Mouse (Mus musculus) ES-E14 (cell line): ENCODE data around the gene Hydin. TPM values are rescaled to one million over a fixed set of nuclear protein-coding genes. Genes with fewer than 3 reads are reported as not detected.
A peak's percentile ranks its signal among the peaks of the same experiment; 100 is the strongest.

Experiments used
- DNase-seq: peaks from one replicate; pipeline ENCODE4 v3.0.0-alpha.2; 2013; ENCODE audit warnings: low read depth, low spot score
- H3K27ac ChIP-seq: 2 replicates; pipeline ENCODE4 v1.5.1; 2012; ENCODE audit warnings: low read depth, mild to moderate bottlenecking, low read length, moderate library complexity, mixed read lengths; ENCODE audit not compliant: poor library complexity, insufficient read depth, severe bottlenecking
- H3K36me3 ChIP-seq: 2 replicates; pipeline ENCODE4 v1.6.1; 2012; ENCODE audit warnings: mild to moderate bottlenecking, low read length, moderate library complexity, mixed read lengths; ENCODE audit not compliant: control insufficient read depth, poor library complexity, insufficient read depth, severe bottlenecking
- H3K4me1 ChIP-seq, 2 experiments: fragments of 150-350 bp in 1 of 2; sonication (generic) in 1 of 2; 2 replicates each; pipeline ENCODE4 v1.6.1; 2012; ENCODE audit warnings: low read length in 2 of 2, mild to moderate bottlenecking in 1 of 2, mixed read lengths in 1 of 2; ENCODE audit not compliant: control insufficient read depth in 2 of 2, insufficient read depth in 2 of 2, poor library complexity in 1 of 2
- H3K4me3 ChIP-seq, 2 experiments: fragments of 150-350 bp in 1 of 2; sonication (generic) in 1 of 2; 2 replicates each; pipeline ENCODE4 v1.5.1; 2012; ENCODE audit warnings: low read length in 2 of 2, low read depth in 1 of 2, mild to moderate bottlenecking in 1 of 2, mixed read lengths in 1 of 2; ENCODE audit not compliant: insufficient read depth in 1 of 2, poor library complexity in 1 of 2, severe bottlenecking in 1 of 2
- H3K9ac ChIP-seq: 2 replicates; pipeline ENCODE4 v1.6.1; 2012; ENCODE audit warnings: low read depth, mild to moderate bottlenecking, low read length, mixed read lengths; ENCODE audit not compliant: poor library complexity, insufficient read depth, severe bottlenecking
- H3K9me3 ChIP-seq: fragments of 150-350 bp; sonication (generic); 2 replicates; pipeline ENCODE4 v1.6.1; 2012; ENCODE audit warnings: low read depth, mild to moderate bottlenecking, low read length; ENCODE audit not compliant: control insufficient read depth, insufficient read depth
- CHD2 ChIP-seq: IDR thresholded peaks from 2 replicates; pipeline ENCODE4 v1.6.1; 2014; ENCODE audit warnings: mild to moderate bottlenecking, low read depth, low read length, inconsistent platforms
- HCFC1 ChIP-seq: IDR thresholded peaks from 2 replicates; pipeline ENCODE4 v1.6.1; 2012; ENCODE audit warnings: low read length, inconsistent platforms, borderline replicate concordance; ENCODE audit not compliant: insufficient read depth
- MAFK ChIP-seq: IDR thresholded peaks from 2 replicates; pipeline ENCODE4 v1.6.1; 2014; ENCODE audit warnings: mild to moderate bottlenecking, low read depth, low read length, inconsistent platforms; ENCODE audit not compliant: insufficient read depth
- ZC3H11A ChIP-seq: IDR thresholded peaks from 2 replicates; pipeline ENCODE4 v1.6.1; 2012; ENCODE audit warnings: low read depth, mild to moderate bottlenecking, inconsistent platforms, low read length, borderline replicate concordance
- ZNF384 ChIP-seq: IDR thresholded peaks from 2 replicates; pipeline ENCODE4 v1.6.1; 2012; ENCODE audit warnings: low read depth, low read length, inconsistent platforms
- in situ Hi-C, 2 experiments: fragments of 600-800 bp; cut with MboI; formaldehyde crosslinking; loops; one replicate each; pipeline ENCODE4 v1.15.1; 2025; ENCODE audit warnings: low sequenced_read_pairs in 2 of 2, inconsistent platforms in 1 of 2; ENCODE audit not compliant: unreplicated experiment in 2 of 2
- total RNA-seq: library from RNA; depleted of rRNA; stranded (reverse); fragments of 300-350 nt; gene quantifications from 2 replicates; pipeline ENCODE4 v1.2.3, GENCODE M21; 2012

Hydin gene
- total RNA-seq, 1 experiment = 1.0 TPM

- Histone ChIP-seq H3K27ac (no peak overlapping the region), H3K9me3 (no peaks in the 10 kb centered on the region), H3K9ac (no peak overlapping the region), H3K36me3 (peaks cover 36% of the 10 kb centered on the region), H3K4me3 (no peak overlapping the region), H3K4me1 (peaks cover 0 to 10% of the 10 kb centered on the region in 2 experiments; a peak in 1 of 4 replicates)
- TF ChIP-seq HCFC1 (no peak), MAFK (no peak), CHD2 (no peak), ZC3H11A (no peak), ZNF384 (no peak)
- DNase-seq = no peak
- in situ Hi-C loops = no loop called here
These were observed 363.8 kb downstream of the Hydin start for GRCm38 (mm10) chr8:110630571-110631071.

DNA sequence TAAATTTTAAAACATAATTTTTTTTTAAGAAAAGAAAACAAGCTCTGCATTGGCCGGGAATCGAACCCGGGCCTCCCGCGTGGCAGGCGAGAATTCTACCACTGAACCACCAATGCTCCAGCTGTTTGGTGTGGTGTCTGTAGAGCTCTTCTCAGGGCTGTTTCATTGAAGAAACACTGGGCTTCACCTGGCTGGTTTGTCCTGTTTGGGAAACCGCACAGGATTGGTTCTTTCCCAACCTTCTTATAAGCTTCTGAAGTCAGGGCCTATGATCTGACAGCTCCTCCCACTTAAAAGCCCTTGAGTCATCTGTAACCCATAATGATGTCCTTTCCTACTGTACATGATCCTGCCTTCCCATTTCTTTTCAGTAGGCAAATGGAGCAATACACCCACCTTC is 364.4 kb downstream of the Hydin start:
- in situ Hi-C loops = no loop called here
- Histone ChIP-seq H3K36me3 (peaks cover 41% of the 10 kb centered on the region), H3K4me3 (no peak overlapping the region), H3K9ac (no peak overlapping the region), H3K27ac (no peak overlapping the region), H3K9me3 (no peaks in the 10 kb centered on the region), H3K4me1 (peaks cover 0 to 10% of the 10 kb centered on the region in 2 experiments; a peak in 1 of 4 replicates)
- TF ChIP-seq MAFK (no peak), HCFC1 (no peak), CHD2 (no peak), ZNF384 (no peak), ZC3H11A (no peak)
- no peak for DNase-seq

DNA sequence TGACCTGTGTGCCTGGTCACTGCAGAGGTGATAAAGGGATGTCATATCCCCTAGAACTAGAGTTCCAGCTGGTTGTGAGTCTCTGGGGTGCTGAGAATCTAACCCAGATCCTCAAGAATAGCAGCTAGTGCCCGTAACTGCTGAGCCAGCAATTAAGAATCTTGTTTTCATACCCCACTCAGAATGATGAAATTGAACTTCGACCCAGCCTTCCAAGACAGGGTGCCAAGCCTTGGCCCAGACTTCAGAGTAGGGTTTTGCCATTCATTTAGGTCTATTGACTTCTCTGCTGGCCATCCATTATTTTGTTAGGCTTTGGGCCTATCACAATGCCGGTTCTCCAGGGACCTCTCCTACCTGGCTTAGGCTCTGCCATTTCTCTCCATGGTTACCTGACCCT is 367.0 kb downstream of the Hydin start:
- in situ Hi-C loops = no loop called here

DNA sequence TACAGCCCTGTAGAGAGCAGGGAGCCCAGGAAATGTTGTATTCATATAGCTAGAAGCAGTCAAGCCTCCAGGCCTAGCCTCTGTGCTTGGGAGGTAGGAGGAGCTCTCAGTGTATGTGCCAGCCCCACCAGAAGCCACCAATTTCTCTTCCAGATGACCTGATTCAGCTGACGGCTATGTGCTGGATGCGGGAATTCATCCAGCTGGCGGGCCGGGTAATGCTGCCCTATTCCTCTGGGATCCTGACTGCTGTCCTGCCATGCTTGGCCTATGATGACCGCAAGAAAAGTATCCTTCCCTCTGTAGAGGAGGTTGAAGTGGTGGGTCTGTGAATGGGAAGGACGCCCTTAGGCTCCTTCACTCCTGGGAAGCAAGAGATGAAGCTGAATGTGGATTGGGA is 369.4 kb downstream of the Hydin start:
- Histone ChIP-seq H3K4me1 (no peaks in the 10 kb centered on the region), H3K36me3 (peaks cover 60% of the 10 kb centered on the region), H3K9ac (no peak overlapping the region), H3K4me3 (no peak overlapping the region), H3K27ac (no peak overlapping the region), H3K9me3 (no peaks in the 10 kb centered on the region)
- DNase-seq = no peak
- TF ChIP-seq HCFC1 (no peak), ZNF384 (no peak)
- in situ Hi-C loops = no loop called here

More for the DNA sequence above, 367.0 kb downstream of the Hydin start:
- Histone ChIP-seq H3K36me3 (peaks cover 60% of the 10 kb centered on the region), H3K9me3 (no peaks in the 10 kb centered on the region), H3K27ac (no peak overlapping the region), H3K9ac (no peak overlapping the region), H3K4me3 (no peak overlapping the region), H3K4me1 (peaks cover 0 to 3% of the 10 kb centered on the region in 2 experiments; a peak in 1 of 4 replicates)
- no peak for DNase-seq
- no peak for TF ChIP-seq ZC3H11A
- TF ChIP-seq CHD2 = no peak
- peak; percentile 67; the same call in 1 of the 2 replicates for TF ChIP-seq MAFK
- TF ChIP-seq ZNF384 = no peak
- no peak for TF ChIP-seq HCFC1

DNA sequence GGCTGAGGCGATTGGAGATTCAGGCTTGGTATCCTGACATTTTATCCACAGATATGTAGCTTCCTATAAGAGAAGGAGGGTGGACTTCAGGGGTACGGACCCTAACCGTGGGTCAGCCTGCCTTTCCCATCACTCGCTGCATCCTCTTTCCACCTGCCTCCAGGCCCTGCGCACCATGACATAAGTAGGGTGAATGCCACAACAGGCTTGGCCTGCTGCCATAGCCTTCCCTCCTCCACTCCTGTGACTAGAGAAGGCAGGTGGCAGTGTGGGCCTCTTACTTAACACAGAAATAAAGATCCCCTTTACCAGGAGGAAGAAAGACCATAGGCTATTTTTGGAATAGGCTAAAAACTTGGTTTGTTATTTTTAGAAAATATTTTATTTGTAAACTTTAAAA is 375.6 kb downstream of the Hydin start:
- H3K9me3 ChIP-seq = no peaks in the 10 kb centered on the region
- H3K36me3 ChIP-seq = peaks cover 33% of the 10 kb centered on the region
- no peak for TF ChIP-seq CHD2
- TF ChIP-seq ZC3H11A = no peak
- TF ChIP-seq MAFK = no peak
- TF ChIP-seq HCFC1 = no peak
- no peak for TF ChIP-seq ZNF384
- no peak for DNase-seq
- H3K4me1 ChIP-seq = no peaks in the 10 kb centered on the region
- in situ Hi-C loops = no loop called here
- H3K4me3 ChIP-seq = no peak overlapping the region
- H3K27ac ChIP-seq = no peak overlapping the region
- H3K9ac ChIP-seq = no peak overlapping the region
